Mouse (Mus musculus) c-Kit-positive CD71-positive TER-119-positive erythroid progenitor cells, embryonic 14.5 days (primary cell): Measurements from ENCODE around the gene Vmn2r98.
"Not testable (repeated sequence)": the region's sequence is repeated elsewhere in the genome, so short reads cannot be mapped to it uniquely, and the experiment has no call there.

ENCODE experiments used
- DNase-seq: peaks from one replicate; pipeline ENCODE4 v3.0.0-alpha.2; 2013; ENCODE audit warnings: low spot score

Gene Vmn2r98

GRCm38 (mm10) chr17:19053160-19053559 is at the start of gene Vmn2r98:
Vmn2r98 (plus strand) TSS chr17:19053460.
- DNase-seq: not testable (repeated sequence)

- not testable (repeated sequence) for DNase-seq
These were observed 21.8 kb upstream of the Vmn2r98 start for GRCm38 (mm10) chr17:19031441-19031840.

- DNase-seq: no peak
These were observed 21.3 kb upstream of the Vmn2r98 start for GRCm38 (mm10) chr17:19031962-19032361.

- no peak for DNase-seq
These were observed 20.5 kb upstream of the Vmn2r98 start for GRCm38 (mm10) chr17:19032721-19033120.
